Mouse (Mus musculus) frontal cortex, postnatal 25 days (tissue): ENCODE measurements around the gene Itga11.
"Not testable (repeated sequence)": the region's sequence is repeated elsewhere in the genome, so short reads cannot be mapped to it uniquely, and the experiment has no call there.

Source experiments
- DNase-seq, 2 experiments: peaks; one replicate each; pipeline ENCODE4 v3.0.0; 2022; ENCODE audit warnings: low spot score in 2 of 2

Itga11 gene

DNA sequence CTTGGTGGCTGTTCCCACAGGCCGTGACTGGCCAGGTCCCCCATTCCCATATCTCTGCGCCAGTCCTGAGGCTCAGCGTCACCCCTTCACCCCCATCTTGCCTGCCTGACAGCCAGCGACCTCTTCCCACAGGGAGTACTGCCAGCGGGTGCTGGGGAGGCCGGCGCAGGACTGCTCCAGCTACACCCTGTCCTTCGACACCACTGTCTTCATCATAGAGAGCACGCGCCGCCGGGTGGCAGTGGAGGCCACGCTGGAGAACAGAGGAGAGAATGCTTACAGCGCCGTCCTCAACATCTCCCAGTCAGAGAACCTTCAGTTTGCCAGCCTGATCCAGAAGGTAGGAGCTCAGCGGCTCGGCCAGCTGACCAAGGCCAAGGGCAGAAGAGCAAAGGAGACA lies 89.8 kb downstream of the Itga11 start:
- no peak for DNase-seq

DNA sequence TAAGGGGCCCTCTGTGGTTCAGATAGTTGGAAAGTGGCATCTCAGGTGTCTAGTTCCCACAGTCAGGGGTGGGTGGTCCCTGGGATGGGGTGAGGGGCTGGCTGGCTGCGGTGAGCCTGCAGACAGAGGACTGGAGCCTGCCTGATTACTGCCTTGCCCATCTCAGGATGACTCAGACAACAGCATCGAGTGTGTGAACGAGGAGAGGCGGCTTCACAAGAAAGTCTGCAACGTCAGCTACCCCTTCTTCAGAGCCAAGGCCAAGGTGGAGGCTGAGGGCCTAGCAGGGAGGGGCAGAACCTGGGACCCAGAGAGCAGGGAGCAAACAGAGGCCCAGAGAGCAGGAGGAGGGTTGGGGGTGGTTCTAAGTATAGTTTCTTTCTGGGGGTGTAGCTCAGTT lies 90.7 kb downstream of the Itga11 start:
- DNase-seq, result no peak

DNA sequence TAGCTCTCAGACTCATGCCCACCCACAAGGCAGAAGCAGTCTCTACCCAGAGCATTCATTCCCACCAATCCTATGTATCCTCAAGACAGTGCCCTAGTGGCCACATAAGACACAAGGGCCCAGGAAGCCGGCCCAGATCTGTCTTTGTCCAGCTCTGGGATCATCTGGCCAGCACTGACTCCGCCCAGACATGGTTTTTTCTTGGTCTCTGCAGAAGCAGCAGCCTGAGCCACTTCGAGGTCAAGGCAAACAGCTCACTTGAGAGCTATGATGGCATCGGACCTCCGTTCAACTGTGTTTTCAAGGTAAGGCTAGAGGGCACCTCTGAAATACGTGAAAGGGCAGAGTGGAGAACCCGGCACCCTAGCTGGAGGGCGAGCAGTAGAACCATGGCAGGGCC lies 95.1 kb downstream of the Itga11 start:
- no peak for DNase-seq

GRCm38 (mm10) chr9:62775464-62775863 lies 97.8 kb downstream of the Itga11 start:
- no peak for DNase-seq

DNA sequence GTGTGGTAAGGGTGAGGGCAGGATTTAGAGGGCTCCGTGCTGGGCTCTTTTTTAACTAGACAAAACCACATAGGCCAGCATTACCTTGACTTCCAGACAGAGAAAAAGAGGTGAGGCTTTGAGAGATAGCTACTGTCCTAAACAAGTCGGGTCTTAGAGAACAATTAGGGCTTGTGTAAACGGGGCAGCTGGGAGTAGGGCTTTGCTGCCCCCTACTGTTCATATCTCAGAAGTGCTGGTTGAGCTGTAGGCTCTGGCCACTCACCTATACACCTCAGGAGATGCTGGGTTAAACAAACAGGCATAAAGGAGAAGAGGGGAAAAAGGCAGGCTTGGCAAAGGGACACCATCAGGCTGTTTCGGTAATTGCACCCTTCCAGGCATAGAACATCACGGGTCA lies 99.8 kb downstream of the Itga11 start:
- peak in 1 of 2 experiments; percentile 55 for DNase-seq

DNA sequence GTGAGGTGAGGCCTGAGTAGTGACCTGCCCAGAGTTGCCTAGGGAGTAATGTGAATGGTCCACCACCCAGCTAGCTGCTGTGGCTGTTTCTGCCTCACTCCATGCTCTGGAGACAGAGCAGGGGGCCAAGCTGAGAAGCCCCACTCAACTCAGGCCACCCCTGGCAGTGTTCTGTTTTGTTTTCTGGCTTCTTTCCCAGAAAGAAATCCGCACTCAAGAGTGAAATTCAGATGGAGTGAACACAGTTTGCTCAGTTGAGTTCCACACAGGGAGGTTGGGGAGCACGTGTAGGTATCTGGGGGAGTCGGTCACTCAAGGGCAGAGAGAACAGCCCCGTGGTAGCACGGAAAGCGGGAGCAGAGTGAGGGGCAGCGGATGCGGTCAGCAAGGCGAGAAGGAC lies 101.1 kb downstream of the Itga11 start:
- no peak for DNase-seq

GRCm38 (mm10) chr9:62781965-62782364 lies 104.3 kb downstream of the Itga11 start:
- DNase-seq, result no peak

DNA sequence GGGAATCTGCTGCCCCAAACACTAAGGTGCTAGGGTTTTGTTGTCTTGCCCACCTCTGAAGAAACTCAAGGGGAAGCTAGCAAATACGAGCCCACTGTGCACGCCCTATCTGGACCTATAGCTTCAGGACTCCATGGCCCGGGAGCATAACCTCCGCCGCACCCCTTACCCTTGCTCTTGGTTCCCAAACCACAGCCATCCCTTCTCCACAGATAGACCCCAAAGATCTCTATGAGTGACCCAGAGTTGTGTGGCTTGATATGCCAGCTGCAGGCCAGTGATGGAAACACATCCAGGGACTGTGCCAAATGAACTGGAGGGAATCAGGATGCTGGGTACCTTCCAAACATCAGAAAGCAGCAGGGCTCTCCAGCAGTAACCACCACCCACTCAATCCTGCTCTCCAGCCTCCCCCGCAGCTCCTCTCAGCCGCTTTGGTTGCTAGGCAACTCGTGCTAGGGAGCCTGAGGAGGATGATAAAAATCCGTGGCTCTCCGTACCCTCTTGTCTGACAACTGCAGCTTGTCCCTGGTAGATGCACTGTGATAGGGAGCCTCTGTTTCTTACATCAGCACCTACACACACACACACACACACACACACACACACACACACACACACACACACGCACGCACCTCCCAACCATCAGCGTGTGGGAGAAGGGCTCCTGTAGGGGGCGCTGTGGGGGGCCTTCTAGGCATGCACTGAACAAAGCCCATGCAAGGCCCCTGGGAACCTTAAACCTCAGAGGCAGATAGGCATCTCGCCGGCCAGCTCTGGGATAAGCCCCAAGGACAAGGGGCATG lies 105.6 kb downstream of the Itga11 start:
- DNase-seq, result peak; percentile 69 to 77

DNA sequence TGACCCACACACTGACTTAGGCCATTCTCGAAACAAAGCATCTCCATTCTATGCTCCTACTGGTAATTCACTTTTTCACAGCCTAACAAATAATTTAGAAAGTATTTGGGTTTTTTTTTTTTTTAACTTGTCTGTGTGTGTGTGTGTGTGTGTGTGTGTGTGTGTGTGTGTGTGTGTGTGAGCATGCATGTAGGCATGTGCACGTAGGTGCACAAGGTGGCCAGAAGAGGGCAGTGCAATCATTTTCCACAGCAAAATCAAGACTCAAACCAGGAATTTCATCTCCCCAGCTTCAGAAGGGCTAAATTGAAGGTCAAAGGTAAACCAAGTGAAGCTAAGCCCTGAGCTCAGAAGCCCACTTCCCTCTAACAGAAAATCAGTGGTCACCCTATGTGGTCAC lies 106.6 kb downstream of the Itga11 start:
- no peak for DNase-seq

DNA sequence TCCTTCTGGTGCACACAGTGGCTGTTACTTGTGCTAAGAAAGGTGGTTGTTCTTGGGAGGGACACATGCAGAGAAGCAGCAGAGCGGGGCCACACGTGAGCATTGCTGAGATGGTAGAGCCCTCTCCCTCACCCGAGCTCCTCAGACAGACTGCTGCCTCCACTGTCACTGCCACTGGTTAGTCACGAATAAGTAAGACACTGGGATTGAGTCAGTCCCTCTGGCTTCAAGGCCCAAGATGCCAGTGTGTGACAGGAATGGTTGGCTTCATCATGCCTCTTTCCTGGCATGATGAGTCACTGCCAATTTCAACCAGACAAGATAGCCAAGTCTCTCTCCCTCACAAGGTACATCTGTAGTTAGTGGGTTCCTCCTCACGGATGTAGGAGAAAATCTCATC lies 109.1 kb downstream of the Itga11 start:
- DNase-seq, result no peak

- DNase-seq, result no peak
These were observed 112.2 kb downstream of the Itga11 start for GRCm38 (mm10) chr9:62789856-62790255.

GRCm38 (mm10) chr9:62799218-62799617 lies 121.6 kb downstream of the Itga11 start:
- DNase-seq, result not testable (repeated sequence)

GRCm38 (mm10) chr9:62810095-62810494 lies 132.5 kb downstream of the Itga11 start:
- no peak for DNase-seq

GRCm38 (mm10) chr9:62810543-62811515 lies 133.2 kb downstream of the Itga11 start:
- DNase-seq, result peak in 1 of 2 experiments; percentile 48

GRCm38 (mm10) chr9:62811516-62812121 lies 134.0 kb downstream of the Itga11 start, which contains the start of gene Fem1b:
Gene Fem1b (minus strand): TSS chr9:62811934.
- DNase-seq, result peak; percentile 80 to 88

DNA sequence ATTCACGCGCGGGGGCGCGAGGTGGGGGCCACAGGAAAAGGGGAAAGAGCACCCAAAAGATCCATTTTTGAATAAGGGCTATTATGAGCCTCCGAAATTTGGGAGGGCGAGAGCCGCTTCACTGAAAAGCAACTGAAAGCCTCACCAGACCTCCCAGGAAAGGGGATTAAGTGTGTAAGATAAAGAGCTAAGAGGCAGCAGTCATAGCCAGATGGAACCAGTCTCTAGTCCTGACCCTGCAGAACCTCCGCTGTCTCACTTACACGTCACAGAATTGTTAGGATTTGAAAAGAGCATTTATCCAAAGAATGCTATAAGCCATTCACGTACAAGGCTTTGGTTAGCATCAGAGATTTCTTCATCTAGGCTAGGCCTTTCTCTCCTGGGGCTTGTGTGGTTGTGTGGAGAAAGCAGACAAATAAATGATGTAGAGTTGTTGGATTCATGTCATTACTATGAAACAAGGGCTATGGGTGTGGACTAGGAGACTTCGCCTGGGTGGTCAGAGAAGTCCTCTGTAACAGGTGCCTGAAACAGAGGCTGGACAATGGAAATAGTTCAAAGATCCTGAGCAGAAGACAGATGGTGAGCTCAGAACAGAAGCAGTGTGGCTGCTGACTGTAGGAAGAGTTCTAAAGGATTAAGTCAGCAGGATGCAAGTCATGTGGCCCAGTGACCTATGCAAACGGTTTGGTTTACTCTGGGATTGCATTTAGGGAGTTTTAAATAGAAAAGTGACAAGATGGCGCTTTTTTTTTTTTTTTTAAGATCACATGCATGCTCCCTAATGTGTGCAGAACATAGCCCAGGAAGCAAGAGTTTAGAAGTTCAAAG lies 134.8 kb downstream of the Itga11 start:
- no peak for DNase-seq

DNA sequence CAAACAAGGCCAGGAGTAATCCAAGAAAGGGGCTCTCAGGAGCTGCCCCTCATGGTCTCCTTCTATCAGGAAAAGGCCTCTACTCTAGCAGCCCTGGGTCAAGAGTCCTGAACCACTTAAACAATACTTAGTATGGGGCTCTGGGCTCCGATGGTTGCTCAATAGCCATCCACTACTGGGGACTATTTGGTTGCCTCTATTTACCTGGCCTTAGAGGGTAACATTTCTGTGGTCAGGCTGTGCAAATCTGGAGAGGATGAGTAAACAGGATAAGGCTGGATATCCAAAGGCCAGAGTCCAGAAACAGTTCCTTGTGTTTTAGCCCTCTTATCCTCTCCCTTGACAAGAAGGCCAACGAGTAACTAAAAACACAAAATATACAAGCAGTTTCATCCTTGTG lies 137.1 kb downstream of the Itga11 start:
- no peak for DNase-seq

DNA sequence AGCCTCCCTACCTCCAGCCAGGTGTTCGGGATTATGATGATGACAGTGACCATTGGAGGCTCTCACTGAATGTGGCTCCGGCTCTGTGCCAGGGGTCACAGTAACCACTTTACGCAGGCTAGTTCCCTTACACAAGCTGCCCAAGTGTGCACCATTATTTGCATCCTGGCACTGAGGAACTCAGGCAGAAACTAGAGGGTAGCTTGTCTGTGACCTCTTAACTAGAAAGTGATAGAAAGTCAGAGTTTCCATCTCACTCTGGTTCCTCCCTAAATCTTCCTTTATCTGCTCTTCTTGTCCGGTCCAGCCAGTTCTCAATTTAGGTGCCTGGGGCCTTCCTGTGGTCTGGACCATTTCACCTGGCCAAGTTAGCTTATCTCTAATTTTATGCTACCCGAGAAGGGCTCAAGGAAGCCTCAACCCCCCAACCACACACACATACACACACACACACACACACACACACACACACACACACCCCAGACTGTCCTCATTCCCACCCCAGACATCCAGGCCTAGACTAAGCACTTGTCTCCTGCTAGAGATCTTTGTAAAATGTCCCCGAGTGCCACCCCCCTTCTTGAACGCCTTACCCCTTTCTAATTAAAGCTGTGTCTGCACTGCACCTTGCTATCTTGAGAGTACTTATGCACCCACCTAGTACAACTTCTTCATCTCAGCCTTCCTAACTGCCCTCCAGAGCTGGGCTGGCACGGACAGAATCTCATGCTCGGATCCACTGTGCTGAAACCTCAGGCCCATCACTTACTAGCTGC lies 138.9 kb downstream of the Itga11 start:
- no peak for DNase-seq

DNA sequence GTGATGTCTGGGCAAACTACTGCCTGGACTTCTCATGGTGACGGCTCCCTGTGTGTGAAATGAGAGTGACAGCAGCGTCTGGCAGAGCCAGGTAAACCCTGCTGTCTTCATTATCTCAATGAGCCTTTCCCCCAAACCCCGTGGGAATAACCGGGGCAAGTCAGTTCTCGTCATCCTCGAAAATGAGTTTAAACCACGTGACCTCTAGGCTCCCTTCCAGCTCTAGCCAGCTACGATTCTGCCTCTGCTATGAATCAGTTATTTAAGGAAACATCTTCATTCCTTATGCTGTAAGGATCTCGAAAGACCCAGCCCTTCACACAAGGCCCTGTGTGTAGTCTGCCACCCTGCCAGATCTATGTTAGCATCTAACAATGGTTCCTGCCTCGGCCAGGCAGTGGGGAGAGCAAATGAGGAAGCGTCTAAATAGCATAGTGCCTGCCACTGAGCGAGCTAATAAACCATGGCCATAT lies 139.5 kb downstream of the Itga11 start:
- DNase-seq, result no peak
